Mouse (Mus musculus): Measurements from ENCODE around the gene Large2.

Gene Large2

GRCm38 (mm10) chr2:92390206-92390930, 15.7 kb upstream of the Large2 start:
- no peak for DNase-seq (ENCODE audit: low read depth, low spot score)

- no peak for DNase-seq (ENCODE audit: low read depth, low spot score)
Observed at GRCm38 (mm10) chr2:92389645-92390044, 15.0 kb upstream of the Large2 start.

DNA sequence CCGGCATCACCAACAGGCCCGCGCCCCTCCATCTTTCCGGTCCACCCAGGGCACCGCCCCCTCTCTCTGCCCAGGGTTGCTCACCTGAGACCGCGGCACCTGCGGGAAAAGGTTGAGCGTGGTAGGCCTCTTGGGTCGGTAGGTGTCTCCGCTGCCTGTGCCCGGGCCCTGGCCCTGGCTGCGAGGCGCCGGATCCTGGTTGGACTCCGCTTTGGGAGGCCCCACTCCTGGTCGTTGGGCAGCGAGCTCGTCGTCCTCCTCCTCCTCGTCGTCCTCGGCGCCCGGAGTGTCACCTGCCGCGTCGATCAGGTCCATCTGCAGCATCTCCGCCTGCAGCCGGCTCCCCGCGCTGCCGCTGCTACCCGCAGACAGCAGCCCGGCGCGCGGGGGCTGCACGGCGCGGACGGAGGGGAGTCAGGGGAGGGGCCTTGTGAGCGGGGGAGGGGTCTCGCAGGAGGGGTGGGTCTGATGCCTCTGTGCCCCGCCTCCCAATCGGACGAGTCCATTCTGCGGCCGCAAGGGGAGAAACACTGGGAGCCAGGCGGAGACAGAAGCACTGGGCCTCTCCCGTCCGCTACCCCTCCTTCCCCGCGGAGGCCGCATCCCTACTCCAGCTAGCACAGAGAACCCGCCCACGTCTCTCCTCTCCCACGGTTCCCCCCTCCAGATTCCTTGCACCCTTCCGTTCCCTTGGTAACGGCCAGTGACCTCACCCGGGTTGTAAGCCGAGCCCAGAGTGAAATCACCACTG, 14.4 kb upstream of the Large2 start:
- peak; percentile 93 for DNase-seq (ENCODE audit: low read depth, low spot score)

DNA sequence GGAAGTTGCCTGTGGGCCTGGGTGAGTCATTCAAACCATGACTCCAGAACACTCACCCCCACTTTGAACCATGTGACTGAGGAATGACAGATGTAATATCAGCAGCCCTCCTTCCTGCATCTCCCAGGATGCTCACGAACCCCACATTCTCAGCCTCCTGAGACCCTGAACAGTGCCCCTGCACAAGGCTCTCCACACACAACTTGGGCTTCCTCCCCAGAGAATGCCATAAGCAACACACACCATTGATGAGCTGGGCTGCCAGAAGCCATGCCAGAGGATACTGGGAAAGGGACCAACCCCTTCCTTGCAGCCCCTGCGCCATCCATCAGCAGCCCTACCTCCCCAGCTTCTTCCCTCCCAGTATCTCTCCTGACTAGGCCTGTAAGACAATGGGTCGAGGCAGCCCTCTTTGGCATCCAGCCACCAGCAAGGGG, 13.4 kb upstream of the Large2 start:
- no peak for DNase-seq (ENCODE audit: low read depth, low spot score)

- DNase-seq (ENCODE audit: low read depth, low spot score), result no peak
Observed at GRCm38 (mm10) chr2:92387646-92388045, 13.0 kb upstream of the Large2 start.

GRCm38 (mm10) chr2:92386821-92387570, 12.3 kb upstream of the Large2 start:
- DNase-seq (ENCODE audit: low read depth, low spot score), result no peak

- DNase-seq (ENCODE audit: low read depth, low spot score), result peak; percentile 60
Observed at GRCm38 (mm10) chr2:92385113-92386051, 10.7 kb upstream of the Large2 start.

- no peak for DNase-seq (ENCODE audit: low read depth, low spot score)
Observed at GRCm38 (mm10) chr2:92384101-92384500, 9.4 kb upstream of the Large2 start.

DNA sequence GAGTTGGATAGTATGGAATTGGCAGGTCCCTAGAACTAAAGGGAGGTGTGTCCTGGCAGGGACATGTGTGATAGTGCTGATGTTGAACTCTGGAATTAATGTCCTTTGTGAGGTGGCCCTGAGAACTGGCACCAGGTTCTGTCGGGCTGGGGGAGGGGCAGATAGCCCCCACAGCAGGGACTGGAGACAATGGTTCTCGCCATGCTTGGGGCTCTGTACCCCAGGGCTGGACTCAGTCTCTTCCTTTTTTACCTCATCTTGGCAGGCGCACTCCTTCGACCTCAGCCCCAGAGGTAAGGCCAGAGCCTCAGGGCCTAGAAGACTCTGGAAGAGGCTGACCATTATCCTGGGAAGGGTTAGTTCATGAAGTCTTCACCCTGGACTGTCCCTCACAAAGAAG, 8.1 kb upstream of the Large2 start:
- DNase-seq (ENCODE audit: low read depth, low spot score), result no peak

DNA sequence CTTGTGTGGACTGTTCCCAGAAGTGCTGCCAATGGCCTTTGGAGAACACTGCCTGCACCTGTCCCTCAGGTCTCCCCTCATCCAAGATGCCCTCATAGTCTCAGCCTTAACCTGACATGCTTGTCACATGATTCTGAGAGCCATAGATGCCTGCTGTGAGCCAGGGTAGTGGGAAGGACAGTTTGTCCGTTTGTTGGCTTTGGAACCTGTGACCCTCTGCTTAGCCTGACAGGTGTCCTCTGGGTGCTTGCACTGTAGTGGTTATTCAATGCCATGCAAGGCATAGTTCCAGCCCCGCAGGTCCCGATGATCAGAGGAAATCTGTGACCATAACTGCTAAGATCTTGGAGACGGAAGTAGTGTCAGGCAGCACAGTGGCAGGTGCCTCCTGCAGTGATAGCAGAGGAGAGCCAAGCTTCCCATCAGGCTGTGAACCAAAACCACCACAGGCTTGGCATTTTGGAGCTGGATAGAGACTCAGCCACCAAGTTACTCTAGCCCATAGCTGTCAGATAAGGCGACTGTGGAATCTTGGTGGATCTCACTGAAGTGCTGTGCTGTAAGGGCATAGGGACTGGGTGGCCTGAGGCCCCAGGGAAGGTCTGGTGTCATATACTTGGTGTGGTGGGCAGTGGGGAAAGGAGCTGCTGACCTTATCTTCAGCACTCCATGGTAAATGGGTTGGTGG, 7.4 kb upstream of the Large2 start, which contains the start of gene 1700029I15Rik:
Gene 1700029I15Rik (plus strand): TSS at position 638 of the 688 bp plus-strand sequence.
- no peak for DNase-seq (ENCODE audit: low read depth, low spot score)

- no peak for DNase-seq (ENCODE audit: low read depth, low spot score)
Observed at GRCm38 (mm10) chr2:92381161-92381560, 6.5 kb upstream of the Large2 start.

DNA sequence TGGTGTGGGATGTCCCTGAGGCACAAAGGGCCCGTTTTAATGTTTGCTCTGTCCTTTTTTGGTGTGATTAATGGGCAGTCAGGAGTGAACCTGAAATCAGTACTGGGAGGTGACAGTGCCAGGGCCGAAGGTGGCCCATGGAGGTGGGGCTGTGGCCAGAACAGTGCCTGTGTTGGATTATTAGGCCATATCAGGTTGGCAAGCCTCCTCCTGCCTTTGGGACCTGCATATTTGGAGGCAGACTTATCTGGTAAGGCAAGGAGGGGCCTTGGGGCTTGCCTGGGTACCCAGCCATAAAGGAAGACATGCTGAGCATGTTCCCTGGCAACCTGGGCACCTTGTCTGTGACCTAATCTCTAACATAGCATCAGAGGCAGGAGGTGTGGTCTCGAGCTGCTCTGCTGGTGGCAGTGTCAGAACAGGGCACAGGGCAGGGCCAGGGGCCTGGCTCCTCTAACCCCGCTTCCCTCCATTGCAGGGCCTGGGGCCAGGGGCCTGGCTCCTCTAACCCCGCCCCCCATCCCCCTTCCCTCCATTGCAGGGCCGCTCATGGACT, 5.9 kb upstream of the Large2 start:
- no peak for DNase-seq (ENCODE audit: low read depth, low spot score)

GRCm38 (mm10) chr2:92379783-92380494, 5.3 kb upstream of the Large2 start:
- DNase-seq (ENCODE audit: low read depth, low spot score), result no peak

GRCm38 (mm10) chr2:92377320-92377719, 2.7 kb upstream of the Large2 start:
- DNase-seq (ENCODE audit: low read depth, low spot score), result no peak

GRCm38 (mm10) chr2:92376300-92376699, 1.6 kb upstream of the Large2 start:
- DNase-seq (ENCODE audit: low read depth, low spot score), result no peak

DNA sequence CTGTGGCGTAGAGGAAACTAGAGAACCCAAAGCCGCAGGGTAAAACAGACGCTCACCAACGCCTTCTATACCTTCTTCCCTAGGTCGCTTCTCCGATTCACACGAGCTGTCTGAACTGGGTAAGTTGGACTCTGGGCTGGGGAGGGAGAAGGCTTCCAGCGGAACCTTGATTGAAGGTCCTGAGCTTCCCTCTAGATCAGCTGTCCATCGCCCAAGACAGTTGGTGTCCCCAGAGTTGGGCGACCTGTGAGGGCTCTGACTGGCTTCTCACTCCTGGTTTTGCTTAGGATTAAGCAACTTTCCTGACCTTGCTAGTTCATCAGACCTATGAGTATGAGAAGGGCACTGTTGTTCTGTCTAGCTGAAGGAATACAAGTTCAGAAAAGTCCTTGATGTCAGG, 1.1 kb upstream of the Large2 start:
- DNase-seq (ENCODE audit: low read depth, low spot score), result no peak

DNA sequence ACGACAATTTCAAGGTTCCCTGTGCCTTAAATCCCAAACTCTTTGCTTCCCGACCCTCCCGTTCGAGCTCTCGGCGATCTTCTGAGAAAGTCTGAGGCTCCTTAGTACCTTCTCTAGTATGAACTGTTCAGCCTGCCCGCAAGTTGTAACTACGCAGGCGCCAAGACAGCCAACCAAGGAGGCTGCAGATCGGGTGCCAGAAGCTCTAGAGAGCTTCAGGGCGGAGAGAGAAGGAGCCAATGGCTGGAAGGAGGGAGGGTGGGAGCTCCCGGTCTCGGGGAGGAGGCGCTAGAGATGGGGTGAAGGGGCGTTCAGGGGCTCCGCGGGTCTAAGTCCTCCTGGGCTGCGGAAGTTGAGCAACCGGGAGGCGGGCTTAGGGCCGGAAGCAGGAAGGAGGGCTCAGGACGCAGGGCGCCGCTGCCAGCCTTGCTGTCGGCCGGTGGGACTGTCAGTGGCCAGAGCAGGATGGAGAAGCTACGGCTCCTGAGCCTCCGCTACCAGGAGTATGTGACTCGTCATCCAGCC, 492 bp upstream of the Large2 start:
- DNase-seq (ENCODE audit: low read depth, low spot score), result peak; percentile 97

DNA sequence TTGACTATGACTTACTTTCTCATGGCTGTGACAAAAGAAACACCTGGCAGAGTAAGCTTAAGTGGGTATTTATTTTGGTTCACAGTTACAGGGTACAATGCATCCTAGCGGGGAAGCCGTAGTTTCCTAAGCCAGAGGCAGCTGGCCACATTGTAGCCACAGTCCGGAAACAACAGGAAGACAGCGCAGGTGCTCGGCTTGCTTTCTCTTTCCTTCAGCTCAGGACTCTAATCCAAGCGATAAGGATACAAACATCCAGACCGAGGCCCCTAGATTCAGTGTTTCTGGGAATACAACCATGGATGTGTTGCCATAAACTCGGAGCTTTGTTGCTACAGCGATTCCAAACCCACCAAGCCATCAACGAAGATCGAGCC, 1.2 kb downstream of the Large2 start:
- no peak for DNase-seq (ENCODE audit: low read depth, low spot score)

- peak; percentile 42 for DNase-seq (ENCODE audit: low read depth, low spot score)
Observed at GRCm38 (mm10) chr2:92372767-92373436, 1.8 kb downstream of the Large2 start.

Measured in ZHBTc4 (cell line).